Mouse (Mus musculus): ENCODE results near the gene Mpp2. TPM values are rescaled to one million over a fixed set of nuclear protein-coding genes. Genes with fewer than 3 reads are reported as not detected.

Gene Mpp2
- polyA plus RNA-seq, 1 experiment from 2014 or later: 10.2 TPM

- no peak overlapping the region for H3K4me3 ChIP-seq (replicated peaks)
- no peak for DNase-seq
Observed at GRCm38 (mm10) chr11:102008372-102008771, 79.9 kb downstream of the Mpp2 start.

More at GRCm38 (mm10) chr11:102008372-102008771, 79.9 kb downstream of the Mpp2 start:
- Histone ChIP-seq H3K36me3 (no peaks in the 10 kb centered on the region), H3K4me1 (replicated peaks) (no peaks in the 10 kb centered on the region; the same call in 1 of the 2 replicates), H3K27ac (no peak overlapping the region), H3K9me3 (replicated peaks) (no peaks in the 10 kb centered on the region), H3K9ac (no peak overlapping the region), H3K27me3 (peaks cover 3% of the 10 kb centered on the region; the same call in 1 of the 2 replicates), H3K4me2 (no peak overlapping the region)
- WGBS (ENCODE audit: insufficient replicate concordance): 73% methylated on average over 8 of the region's 8 CpGs
- no peak for ATAC-seq (ENCODE audit: low read depth)

Other genes starting within 250 kb of the Mpp2 start
- gene Meox1, start 194.1 kb downstream of the Mpp2 start, polyA plus RNA-seq (2015; fragmentation: Nextera tagmentation; extraction: Ambion mirVana): 0.59 and 0.65 TPM in 2 replicates
- 0.06 TPM in 1 of 2 replicates, not detected in the other for gene Sost, start 121.5 kb downstream of the Mpp2 start, polyA plus RNA-seq (2015; fragmentation: Nextera tagmentation; extraction: Ambion mirVana)
- not detected in 2 replicates for gene Cfap97d1, start 104.2 kb downstream of the Mpp2 start, polyA plus RNA-seq (2015; fragmentation: Nextera tagmentation; extraction: Ambion mirVana)
- 9.8 and 11.2 TPM in 2 replicates for gene Dusp3, start 101.5 kb downstream of the Mpp2 start, polyA plus RNA-seq (2015; fragmentation: Nextera tagmentation; extraction: Ambion mirVana)
- 0.24 and 0.36 TPM in 2 replicates for gene Mpp3, start 60.1 kb downstream of the Mpp2 start, polyA plus RNA-seq (2015; fragmentation: Nextera tagmentation; extraction: Ambion mirVana)
- 0.51 and 0.63 TPM in 2 replicates for gene Cd300lg, start 47.0 kb downstream of the Mpp2 start, polyA plus RNA-seq (2015; fragmentation: Nextera tagmentation; extraction: Ambion mirVana)
- not detected in 2 replicates for gene Ppy, start 12.8 kb upstream of the Mpp2 start, polyA plus RNA-seq (2015; fragmentation: Nextera tagmentation; extraction: Ambion mirVana)
- gene Pyy, start 19.3 kb upstream of the Mpp2 start, polyA plus RNA-seq (2015; fragmentation: Nextera tagmentation; extraction: Ambion mirVana): not detected in 2 replicates
- 8.7 and 11.2 TPM in 2 replicates for gene Nags, start 57.0 kb upstream of the Mpp2 start, polyA plus RNA-seq (2015; fragmentation: Nextera tagmentation; extraction: Ambion mirVana)
- gene Tmem101, start 67.9 kb upstream of the Mpp2 start, polyA plus RNA-seq (2015; fragmentation: Nextera tagmentation; extraction: Ambion mirVana): 12.8 and 14.3 TPM in 2 replicates
- gene Lsm12, start 96.8 kb upstream of the Mpp2 start, polyA plus RNA-seq (2015; fragmentation: Nextera tagmentation; extraction: Ambion mirVana): 92.6 and 95.3 TPM in 2 replicates
- gene G6pc3, start 101.1 kb upstream of the Mpp2 start, polyA plus RNA-seq (2015; fragmentation: Nextera tagmentation; extraction: Ambion mirVana): 14.0 and 14.4 TPM in 2 replicates
- gene Hdac5, start 141.7 kb upstream of the Mpp2 start, polyA plus RNA-seq (2015; fragmentation: Nextera tagmentation; extraction: Ambion mirVana): 12.8 and 12.9 TPM in 2 replicates
- 14.6 and 16.4 TPM in 2 replicates for gene BC030867, start 160.4 kb upstream of the Mpp2 start, polyA plus RNA-seq (2015; fragmentation: Nextera tagmentation; extraction: Ambion mirVana)
- gene Asb16, start 180.2 kb upstream of the Mpp2 start, polyA plus RNA-seq (2015; fragmentation: Nextera tagmentation; extraction: Ambion mirVana): 0.06 and 0.08 TPM in 2 replicates
- 22.8 and 24.9 TPM in 2 replicates for gene Tmub2, start 196.4 kb upstream of the Mpp2 start, polyA plus RNA-seq (2015; fragmentation: Nextera tagmentation; extraction: Ambion mirVana)
- 4.6 and 4.9 TPM in 2 replicates for gene Atxn7l3, start 208.1 kb upstream of the Mpp2 start, polyA plus RNA-seq (2015; fragmentation: Nextera tagmentation; extraction: Ambion mirVana)
- 70.0 and 81.5 TPM in 2 replicates for gene Ubtf, start 231.2 kb upstream of the Mpp2 start, polyA plus RNA-seq (2015; fragmentation: Nextera tagmentation; extraction: Ambion mirVana)

All from liver, embryonic 13.5 days (tissue).